Mouse (Mus musculus) intestine, embryonic 16.5 days (tissue): Measurements from ENCODE around the gene Pde4d. TPM values are rescaled to one million over a fixed set of nuclear protein-coding genes. Genes with fewer than 3 reads are reported as not detected.

Source experiments
- ATAC-seq: fragments of 200-750 bp; cut with Nextera tagmentation; 2 replicates; pipeline ENCODE4 v1.8.0; 2017; ENCODE audit warnings: moderate TSS enrichment, moderate library complexity
- H3K27ac ChIP-seq: fragments of 300-500 bp; sonication (generic); 2 replicates; pipeline ENCODE4 v1.5.1; 2014; ENCODE audit warnings: mild to moderate bottlenecking, low read length
- H3K27me3 ChIP-seq: fragments of 300-500 bp; sonication (generic); replicated peaks from 2 replicates; pipeline ENCODE4 v1.6.1; 2014; ENCODE audit warnings: low read length, control low read depth, mixed read lengths; ENCODE audit not compliant: control insufficient read depth, insufficient read depth
- H3K36me3 ChIP-seq: fragments of 300-500 bp; sonication (generic); 2 replicates; pipeline ENCODE4 v1.6.1; 2014; ENCODE audit warnings: low read length, control low read depth; ENCODE audit not compliant: control insufficient read depth, insufficient read depth
- H3K4me1 ChIP-seq: fragments of 300-500 bp; sonication (generic); 2 replicates; pipeline ENCODE4 v1.6.1; 2014; ENCODE audit warnings: low read length, control low read depth, mixed read lengths; ENCODE audit not compliant: control insufficient read depth, insufficient read depth
- H3K4me2 ChIP-seq: fragments of 300-500 bp; sonication (generic); 2 replicates; pipeline ENCODE4 v1.6.1; 2014; ENCODE audit warnings: low read depth, low read length, control low read depth
- H3K4me3 ChIP-seq: fragments of 300-500 bp; sonication (generic); 2 replicates; pipeline ENCODE4 v1.5.1; 2014; ENCODE audit warnings: mild to moderate bottlenecking, low read length
- H3K9ac ChIP-seq: fragments of 300-500 bp; sonication (generic); 2 replicates; pipeline ENCODE4 v1.6.1; 2014; ENCODE audit warnings: low read depth, low read length
- H3K9me3 ChIP-seq: fragments of 300-500 bp; sonication (generic); 2 replicates; pipeline ENCODE4 v1.6.1; 2016; ENCODE audit warnings: low read length, control low read depth; ENCODE audit not compliant: control insufficient read depth
- WGBS: fragments of 180-500 bp; shearing (Covaris S2); extraction: QIAGEN DNeasy Blood & Tissue Kit; methylation state at CpG from one replicate; pipeline ENCODE4 v1.1.7; 2014; 5-methylcytosine and 5-hydroxymethylcytosine counted together
- polyA plus RNA-seq: library from polyadenylated mRNA; unstranded; fragments of >200 nt; fragmentation: Nextera tagmentation; extraction: Ambion mirVana; gene quantifications from 2 replicates; pipeline ENCODE4 v1.2.1, GENCODE M21; 2015

The Pde4d gene
- polyA plus RNA-seq, 1 experiment from 2014 or later: 25.3 TPM

GRCm38 (mm10) chr13:109274869-109275268 is 825.1 kb downstream of the Pde4d start:
- Histone ChIP-seq H3K4me2 (no peak overlapping the region), H3K4me1 (peaks cover 6% of the 10 kb centered on the region; the same call in 1 of the 2 replicates), H3K27me3 (no peaks in the 10 kb centered on the region), H3K36me3 (no peaks in the 10 kb centered on the region), H3K4me3 (no peak overlapping the region), H3K9me3 (no peaks in the 10 kb centered on the region; the same call in 1 of the 2 replicates), H3K9ac (no peak overlapping the region), H3K27ac (peak overlapping the region; percentile 2; the same call in 1 of the 2 replicates)
- peak; percentile 66 for ATAC-seq
- 80% methylated on average over 10 of the region's 10 CpGs for WGBS

- Histone ChIP-seq H3K36me3 (no peaks in the 10 kb centered on the region), H3K9me3 (no peaks in the 10 kb centered on the region; the same call in 1 of the 2 replicates), H3K27me3 (no peaks in the 10 kb centered on the region), H3K4me2 (no peak overlapping the region), H3K4me1 (peaks cover 6% of the 10 kb centered on the region; the same call in 1 of the 2 replicates), H3K9ac (no peak overlapping the region), H3K27ac (no peak overlapping the region), H3K4me3 (no peak overlapping the region)
- 38% methylated on average over 7 of the region's 7 CpGs for WGBS
- no peak for ATAC-seq
Observed at GRCm38 (mm10) chr13:109277792-109278191, 828.0 kb downstream of the Pde4d start.

- H3K27ac ChIP-seq: no peak overlapping the region
- no peak for ATAC-seq
- no peak overlapping the region for H3K4me2 ChIP-seq
- H3K36me3 ChIP-seq: no peaks in the 10 kb centered on the region
- H3K9me3 ChIP-seq: no peaks in the 10 kb centered on the region; the same call in 1 of the 2 replicates
- H3K4me1 ChIP-seq: peaks cover 6% of the 10 kb centered on the region; the same call in 1 of the 2 replicates
- 53% methylated on average over 10 of the region's 10 CpGs for WGBS
- H3K9ac ChIP-seq: no peak overlapping the region
- no peak overlapping the region for H3K4me3 ChIP-seq
- no peaks in the 10 kb centered on the region for H3K27me3 ChIP-seq
Observed at GRCm38 (mm10) chr13:109278504-109278912, 828.8 kb downstream of the Pde4d start.

- Histone ChIP-seq H3K36me3 (no peaks in the 10 kb centered on the region), H3K27ac (no peak overlapping the region), H3K9ac (no peak overlapping the region), H3K4me1 (peaks cover 6% of the 10 kb centered on the region; the same call in 1 of the 2 replicates), H3K27me3 (no peaks in the 10 kb centered on the region), H3K9me3 (no peaks in the 10 kb centered on the region; the same call in 1 of the 2 replicates), H3K4me2 (no peak overlapping the region), H3K4me3 (no peak overlapping the region)
- WGBS: 58% methylated on average over 6 of the region's 6 CpGs
- ATAC-seq: no peak
Observed at GRCm38 (mm10) chr13:109279211-109279610, 829.5 kb downstream of the Pde4d start.

GRCm38 (mm10) chr13:109280433-109280832 is 830.7 kb downstream of the Pde4d start:
- no peak for ATAC-seq
- no peak overlapping the region for H3K4me2 ChIP-seq
- peaks cover 6% of the 10 kb centered on the region; the same call in 1 of the 2 replicates for H3K4me1 ChIP-seq
- no peaks in the 10 kb centered on the region for H3K36me3 ChIP-seq
- WGBS: 92% methylated on average over 5 of the region's 5 CpGs
- H3K9ac ChIP-seq: no peak overlapping the region
- H3K27me3 ChIP-seq: no peaks in the 10 kb centered on the region
- no peak overlapping the region for H3K4me3 ChIP-seq
- H3K9me3 ChIP-seq: no peaks in the 10 kb centered on the region
- no peak overlapping the region for H3K27ac ChIP-seq

GRCm38 (mm10) chr13:109287465-109287864 is 837.7 kb downstream of the Pde4d start:
- WGBS: 78% methylated on average over 6 of the region's 6 CpGs
- no peak overlapping the region for H3K27ac ChIP-seq
- H3K4me2 ChIP-seq: no peak overlapping the region
- no peaks in the 10 kb centered on the region for H3K27me3 ChIP-seq
- H3K4me3 ChIP-seq: no peak overlapping the region
- H3K9ac ChIP-seq: no peak overlapping the region
- no peak for ATAC-seq
- H3K36me3 ChIP-seq: no peaks in the 10 kb centered on the region
- H3K9me3 ChIP-seq: no peaks in the 10 kb centered on the region
- H3K4me1 ChIP-seq: no peaks in the 10 kb centered on the region

- Histone ChIP-seq H3K4me1 (no peaks in the 10 kb centered on the region), H3K4me2 (no peak overlapping the region)
- no peak for ATAC-seq
Observed at GRCm38 (mm10) chr13:109290922-109291321, 841.2 kb downstream of the Pde4d start.

GRCm38 (mm10) chr13:109293011-109293410 is 843.3 kb downstream of the Pde4d start:
- Histone ChIP-seq H3K4me2 (no peak overlapping the region), H3K4me1 (no peaks in the 10 kb centered on the region), H3K4me3 (no peak overlapping the region), H3K9ac (no peak overlapping the region), H3K27me3 (no peaks in the 10 kb centered on the region), H3K36me3 (no peaks in the 10 kb centered on the region), H3K9me3 (no peaks in the 10 kb centered on the region), H3K27ac (no peak overlapping the region)
- ATAC-seq: no peak

More at GRCm38 (mm10) chr13:109290922-109291321, 841.2 kb downstream of the Pde4d start:
- H3K4me3 ChIP-seq: no peak overlapping the region
- no peak overlapping the region for H3K9ac ChIP-seq
- H3K36me3 ChIP-seq: no peaks in the 10 kb centered on the region
- H3K27ac ChIP-seq: no peak overlapping the region
- WGBS: 49% methylated on average over 4 of the region's 4 CpGs
- H3K27me3 ChIP-seq: no peaks in the 10 kb centered on the region
- H3K9me3 ChIP-seq: no peaks in the 10 kb centered on the region

- Histone ChIP-seq H3K4me2 (no peak overlapping the region), H3K4me3 (no peak overlapping the region), H3K27me3 (no peaks in the 10 kb centered on the region), H3K27ac (no peak overlapping the region), H3K9ac (no peak overlapping the region), H3K36me3 (no peaks in the 10 kb centered on the region), H3K9me3 (no peaks in the 10 kb centered on the region), H3K4me1 (0 out of 2 replicates have a peak, but pooled peaks cover 2% of the 10 kb centered on the region)
- WGBS: 50% methylated on average over 3 of the region's 3 CpGs
- ATAC-seq: no peak
Observed at GRCm38 (mm10) chr13:109296347-109297037, 846.7 kb downstream of the Pde4d start.
